Mouse (Mus musculus) thymus, adult 2 months (tissue): ENCODE measurements at regions not wholly inside any gene's neighbourhood (a gene's known extent, or its start where the extent isn't known, plus 50 kb on each side); places are given as distances from the start of the nearest gene placed in this dataset.

ENCODE experiments used
- CTCF ChIP-seq: fragments of 200-500 bp; IDR thresholded peaks from 2 replicates; pipeline ENCODE4 v1.5.1; 2012; ENCODE audit warnings: mild to moderate bottlenecking, control low read depth, low read length, moderate library complexity, borderline replicate concordance; ENCODE audit not compliant: control insufficient read depth, poor library complexity, insufficient read depth; ENCODE audit errors: extremely low read depth
- POLR2A ChIP-seq: fragments of 200-500 bp; IDR thresholded peaks from 2 replicates; pipeline ENCODE4 v1.6.1; 2012; ENCODE audit warnings: mild to moderate bottlenecking, low read length, control low read depth, moderate library complexity; ENCODE audit not compliant: control insufficient read depth, poor library complexity, insufficient read depth; ENCODE audit errors: extremely low read depth

GRCm38 (mm10) chr4:124134341-124135164, 216.7 kb upstream of the 4930535I16Rik start:
- no peak for TF ChIP-seq CTCF
- no peak for TF ChIP-seq POLR2A
